ENCODE assay signal across 13 mouse cellular contexts in the genomic region with DNA sequence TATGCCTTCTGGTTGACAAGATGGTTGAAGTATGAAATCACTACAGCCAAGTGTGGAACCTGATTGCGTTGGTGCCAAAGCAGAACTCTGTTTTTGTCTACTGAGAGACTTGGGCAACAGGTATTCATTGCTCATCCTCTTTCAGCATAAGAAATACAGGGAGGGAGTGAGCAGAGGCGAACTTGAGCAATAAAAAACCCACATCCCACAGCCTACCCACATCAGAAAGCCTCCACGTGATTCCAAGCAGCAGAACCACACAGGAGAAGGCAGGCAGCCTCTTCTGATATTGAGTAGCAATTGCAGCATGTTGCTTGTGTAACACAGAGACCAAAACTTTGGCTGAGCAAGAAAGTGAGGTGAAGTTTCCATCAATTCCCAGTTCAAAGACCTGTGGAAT. TPM values are rescaled to one million over a fixed set of nuclear protein-coding genes. Genes with fewer than 3 reads are reported as not detected.
DNase-seq lines count a peak whose midpoint lies in the region; ATAC-seq and TF ChIP-seq lines count a peak whose summit lies in the region.
"Had no signal": no experiment of that assay in that cellular context is flagged by ENCODE, and none has a peak within 500 bp of the region (broad histone marks: within the 10 kb centered on the region; RNA-seq: fewer than 3 reads in every experiment).

No protein-coding gene starts in this region.

- no peaks in the 10 kb centered on the region for H3K36me3 ChIP-seq in spleen, adult 2 months (ENCODE audit: control insufficient read depth, insufficient read depth, low read length)
- H3K36me3 ChIP-seq in intestine, embryonic 15.5 days = no peaks in the 10 kb centered on the region
- no peaks in the 10 kb centered on the region for H3K36me3 ChIP-seq in stomach, postnatal 0 days (ENCODE audit: control insufficient read depth, insufficient read depth, low read length)
- H3K36me3 ChIP-seq in kidney, embryonic 14.5 days (ENCODE audit: control insufficient read depth, insufficient read depth, low read length) = no peaks in the 10 kb centered on the region
- H3K36me3 ChIP-seq: hindbrain, embryonic 10.5 days had no signal

- no peaks in the 10 kb centered on the region for H3K27me3 ChIP-seq in spleen, adult 2 months (ENCODE audit: control insufficient read depth, insufficient read depth, low read length)
- H3K27me3 ChIP-seq in intestine, embryonic 15.5 days (replicated peaks) = no peaks in the 10 kb centered on the region
- no peaks in the 10 kb centered on the region for H3K27me3 ChIP-seq in stomach, postnatal 0 days (ENCODE audit: control insufficient read depth, insufficient read depth, low read length)
- no peaks in the 10 kb centered on the region for H3K27me3 ChIP-seq in kidney, embryonic 14.5 days (ENCODE audit: control insufficient read depth, insufficient read depth, low read length)

- H3K4me3 ChIP-seq in spleen, adult 2 months (ENCODE audit: extremely low read depth, insufficient read depth, insufficient read length) = no peak overlapping the region
- H3K4me3 ChIP-seq in intestine, embryonic 15.5 days (replicated peaks) = no peak overlapping the region
- H3K4me3 ChIP-seq in stomach, postnatal 0 days (ENCODE audit: low read depth, low read length) = no peak overlapping the region
- no peak overlapping the region for H3K4me3 ChIP-seq in kidney, embryonic 14.5 days (ENCODE audit: low read length)
- H3K4me3 ChIP-seq: erythroblast, embryonic 14.5 days; hindbrain, embryonic 10.5 days; left cerebral cortex, adult 2 months had no signal

- no peak for TF ChIP-seq POLR2A in spleen, adult 2 months (IDR thresholded peaks at IDR 0.05; ENCODE audit: low read depth, low read length)

- no peak for TF ChIP-seq CTCF in spleen, adult 2 months (IDR thresholded peaks at IDR 0.05; ENCODE audit: extremely low read depth, insufficient read depth, insufficient read length, insufficient replicate concordance)
- no peak for TF ChIP-seq CTCF in stomach, postnatal 0 days (IDR thresholded peaks at IDR 0.05; ENCODE audit: low read depth)

- H3K9me3 ChIP-seq in intestine, embryonic 15.5 days = no peaks in the 10 kb centered on the region
- H3K9me3 ChIP-seq in stomach, postnatal 0 days (ENCODE audit: control insufficient read depth, low read length) = no peaks in the 10 kb centered on the region
- no peaks in the 10 kb centered on the region for H3K9me3 ChIP-seq in kidney, embryonic 14.5 days (ENCODE audit: control insufficient read depth, low read length)
- H3K9me3 ChIP-seq: hindbrain, embryonic 10.5 days had no signal

- ATAC-seq in intestine, embryonic 15.5 days = no peak
- ATAC-seq in stomach, postnatal 0 days (ENCODE audit: low FRiP score, low TSS enrichment) = no peak
- no peak for ATAC-seq in kidney, embryonic 14.5 days (ENCODE audit: low FRiP score, low TSS enrichment)

- peaks cover 3% of the 10 kb centered on the region; the same call in 1 of the 2 replicates for H3K4me1 ChIP-seq in spleen, adult 2 months (ENCODE audit: control insufficient read depth, insufficient read depth, insufficient read length)
- H3K4me1 ChIP-seq in intestine, embryonic 15.5 days (replicated peaks) = no peaks in the 10 kb centered on the region
- no peaks in the 10 kb centered on the region for H3K4me1 ChIP-seq in stomach, postnatal 0 days (replicated peaks; ENCODE audit: control insufficient read depth, insufficient read depth)
- H3K4me1 ChIP-seq in kidney, embryonic 14.5 days (ENCODE audit: control insufficient read depth, insufficient read depth, low read length) = no peaks in the 10 kb centered on the region
- H3K4me1 ChIP-seq: hindbrain, embryonic 10.5 days had no signal

- H3K27ac ChIP-seq in spleen, adult 2 months (ENCODE audit: insufficient read depth, low read length) = no peak overlapping the region
- H3K27ac ChIP-seq in intestine, embryonic 15.5 days = no peak overlapping the region
- H3K27ac ChIP-seq in stomach, postnatal 0 days (replicated peaks) = no peak overlapping the region
- no peak overlapping the region for H3K27ac ChIP-seq in kidney, embryonic 14.5 days (ENCODE audit: low read depth, low read length)
- H3K27ac ChIP-seq: hindbrain, embryonic 10.5 days; left cerebral cortex, adult 2 months; macrophage had no signal

- peak; percentile 16 to 69 for DNase-seq in spleen, adult 2 months (ENCODE audit: low read depth in 1 of 2, low spot score in 2 of 2)
- no peak for DNase-seq in spleen, postnatal 4 days (ENCODE audit: low spot score in 2 of 2)
- DNase-seq in fibroblast of lung, adult 2 months (ENCODE audit: low read depth) = peak; percentile 3
- peak; percentile 92 for DNase-seq in naive thymus-derived CD4-positive, alpha-beta T cell, adult 2 months (ENCODE audit: low read depth)
- DNase-seq in stomach, postnatal 0 days (ENCODE audit: low spot score) = no peak
- DNase-seq: adrenal gland, postnatal 14 days; kidney, adult 11 months had no signal

- no peak for TF ChIP-seq EP300 in stomach, postnatal 0 days (optimal IDR thresholded peaks at IDR 0.05)

- H3K9ac ChIP-seq in intestine, embryonic 15.5 days = no peak overlapping the region
- H3K9ac ChIP-seq in stomach, postnatal 0 days (ENCODE audit: low read length) = no peak overlapping the region
- H3K9ac ChIP-seq in kidney, embryonic 14.5 days (ENCODE audit: low read depth, low read length) = no peak overlapping the region

- 38% methylated on average over 3 of the region's 3 CpGs for WGBS in spleen, adult 2 months
- WGBS in intestine, embryonic 15.5 days = 76% methylated on average over 3 of the region's 3 CpGs
- WGBS in stomach, postnatal 0 days = 77% methylated on average over 3 of the region's 3 CpGs
- WGBS in kidney, embryonic 14.5 days = 76% methylated on average over 3 of the region's 3 CpGs

- no peak overlapping the region for H3K4me2 ChIP-seq in intestine, embryonic 15.5 days (replicated peaks)
- H3K4me2 ChIP-seq in stomach, postnatal 0 days (replicated peaks; ENCODE audit: low read depth) = no peak overlapping the region
- H3K4me2 ChIP-seq in kidney, embryonic 14.5 days (replicated peaks; ENCODE audit: low read depth, low read length) = no peak overlapping the region

RNA-seq across cellular contexts. Expression of a gene that starts 37.5 kb away (rescaled TPM):
- polyA plus RNA-seq in spleen, adult 2 months (2012; rRNA removed) = 1.4 and 1.5 TPM in 2 replicates
- 20.1 and 24.7 TPM in 2 replicates for polyA plus RNA-seq in intestine, embryonic 15.5 days (2015; fragmentation: Nextera tagmentation; extraction: Ambion mirVana)
- 13.0 and 16.7 TPM in 2 replicates for polyA plus RNA-seq in stomach, postnatal 0 days (2015; fragmentation: Nextera tagmentation; extraction: Ambion mirVana)
- polyA plus RNA-seq in kidney, embryonic 14.5 days (2014; fragmentation: Nextera tagmentation; extraction: Ambion mirVana) = 20.3 and 21.7 TPM in 2 replicates

Comparison
In these comparisons a context has a peak if more than half of its experiments do, and no peak if none do; other contexts are left out.
1. DNase-seq: peak in spleen, adult 2 months (2 of 2), fibroblast of lung, adult 2 months (single experiment) and naive thymus-derived CD4-positive, alpha-beta T cell, adult 2 months (single experiment); none in spleen, postnatal 4 days (0 of 2) and stomach, postnatal 0 days (single experiment).